Mouse (Mus musculus) left cerebral cortex, postnatal 4 days (tissue): Measurements from ENCODE around the gene Tead3. TPM values are rescaled to one million over a fixed set of nuclear protein-coding genes. Genes with fewer than 3 reads are reported as not detected.
A peak's percentile ranks its signal among the peaks of the same experiment; 100 is the strongest.
"Not testable (repeated sequence)": the region's sequence is repeated elsewhere in the genome, so short reads cannot be mapped to it uniquely, and the experiment has no call there.

Experiments used
- DNase-seq: peaks from one replicate; pipeline ENCODE4 v3.0.0-alpha.2; 2022
- intact Hi-C: fragments of 180-260 bp; cut with DNase I; formaldehyde crosslinking; loops from one replicate; pipeline ENCODE4 v1.15.1; 2025
- total RNA-seq, 2 experiments: library from RNA; stranded (reverse); gene quantifications; 2 replicates each; pipeline ENCODE4 v1.2.3; 2021

Tead3 gene
- total RNA-seq, 2 experiments from 2014 or later = 5.8 to 6.3 TPM

DNA sequence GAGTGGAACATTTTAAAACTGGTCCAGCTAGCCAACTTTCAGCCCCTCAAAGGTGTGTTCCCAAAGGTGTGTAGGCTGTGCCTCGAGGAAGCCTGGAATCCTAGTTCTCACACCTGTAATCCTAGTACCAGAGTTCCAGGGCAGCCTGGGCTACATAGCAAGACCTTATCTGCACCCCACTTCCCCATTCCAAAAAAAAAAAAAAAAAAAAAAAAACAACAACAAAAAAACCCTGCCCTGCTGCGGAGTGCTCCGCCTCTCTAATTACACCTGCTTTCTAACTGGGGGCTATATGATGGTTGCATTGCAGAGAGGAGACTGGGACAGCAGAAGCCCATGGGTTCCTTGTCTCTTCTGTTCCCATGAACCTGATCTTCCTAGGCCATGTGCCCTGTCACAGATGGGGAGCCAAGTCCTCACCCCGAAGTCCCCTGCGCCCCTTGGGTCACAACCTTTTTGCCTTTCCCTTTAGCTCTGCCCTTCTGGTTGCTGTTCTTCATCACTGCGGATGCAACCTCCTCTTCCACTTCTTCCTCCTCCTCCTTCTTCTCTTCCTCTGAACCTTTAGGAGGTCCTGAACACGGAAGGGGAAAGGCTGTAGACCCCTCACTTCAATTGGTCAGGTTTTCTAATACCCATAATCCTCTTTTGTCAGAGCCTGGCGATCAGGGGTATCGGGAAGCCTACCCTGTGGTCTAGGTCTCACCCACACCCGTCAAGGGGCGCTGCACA is 11.5 kb upstream of the Tead3 start:
- intact Hi-C loops = no loop called here
- no peak for DNase-seq

GRCm38 (mm10) chr17:28360531-28361277 is 10.1 kb upstream of the Tead3 start:
- intact Hi-C loops = no loop called here
- DNase-seq = no peak

GRCm38 (mm10) chr17:28358576-28359261 is 8.1 kb upstream of the Tead3 start:
- intact Hi-C loops, DNase-seq: not testable (repeated sequence)

DNA sequence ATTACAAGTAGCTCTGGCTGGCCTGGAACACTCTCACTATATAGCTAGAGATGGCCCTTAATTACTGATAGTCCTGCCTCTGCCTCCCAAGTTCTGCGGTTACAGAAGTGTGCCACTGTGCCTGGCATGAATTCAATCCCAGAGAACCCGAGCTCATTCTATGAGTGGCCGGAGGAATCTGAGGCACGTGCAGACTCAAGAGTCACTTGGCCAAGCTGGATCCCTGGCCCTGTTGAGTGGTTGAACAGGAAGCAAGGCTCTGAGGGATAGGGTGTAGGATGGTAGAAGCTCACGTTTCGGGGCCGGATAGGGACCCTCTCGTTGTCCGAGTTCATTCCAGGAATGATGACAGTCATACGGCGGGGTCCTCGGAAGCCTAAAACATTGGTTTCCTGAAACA is 5.3 kb upstream of the Tead3 start:
- DNase-seq = no peak
- intact Hi-C loops = no loop called here

- intact Hi-C loops = no loop called here
- no peak for DNase-seq
These were observed 1.4 kb upstream of the Tead3 start for GRCm38 (mm10) chr17:28352018-28352417.

DNA sequence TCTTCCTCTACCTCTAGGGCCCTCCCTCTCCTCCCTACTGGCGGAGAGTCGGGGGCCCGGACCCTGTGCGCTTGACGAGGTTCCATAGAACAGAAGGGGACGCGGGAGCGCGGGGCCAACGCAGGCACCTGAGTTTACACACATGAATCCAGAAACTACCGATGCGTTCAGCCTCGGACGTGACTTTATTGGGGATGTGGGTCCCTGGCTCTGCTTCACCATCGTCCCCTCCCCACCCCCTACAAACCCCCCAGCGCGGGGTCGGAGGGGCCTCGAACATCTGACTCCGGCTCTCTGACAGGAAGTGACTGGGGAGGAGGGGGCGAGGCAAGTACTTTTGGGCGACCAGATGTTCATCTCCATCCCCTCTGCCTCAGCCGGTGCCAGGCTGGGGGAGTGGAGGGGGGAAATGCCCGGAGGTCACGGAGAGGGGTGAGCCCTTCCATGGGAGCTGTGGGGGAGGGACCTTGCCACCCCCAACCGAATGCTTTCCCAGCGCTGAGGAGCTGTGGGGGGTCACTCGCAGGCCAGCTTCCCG is 805 bp upstream of the Tead3 start:
- intact Hi-C loops = no loop called here
- no peak for DNase-seq

DNA sequence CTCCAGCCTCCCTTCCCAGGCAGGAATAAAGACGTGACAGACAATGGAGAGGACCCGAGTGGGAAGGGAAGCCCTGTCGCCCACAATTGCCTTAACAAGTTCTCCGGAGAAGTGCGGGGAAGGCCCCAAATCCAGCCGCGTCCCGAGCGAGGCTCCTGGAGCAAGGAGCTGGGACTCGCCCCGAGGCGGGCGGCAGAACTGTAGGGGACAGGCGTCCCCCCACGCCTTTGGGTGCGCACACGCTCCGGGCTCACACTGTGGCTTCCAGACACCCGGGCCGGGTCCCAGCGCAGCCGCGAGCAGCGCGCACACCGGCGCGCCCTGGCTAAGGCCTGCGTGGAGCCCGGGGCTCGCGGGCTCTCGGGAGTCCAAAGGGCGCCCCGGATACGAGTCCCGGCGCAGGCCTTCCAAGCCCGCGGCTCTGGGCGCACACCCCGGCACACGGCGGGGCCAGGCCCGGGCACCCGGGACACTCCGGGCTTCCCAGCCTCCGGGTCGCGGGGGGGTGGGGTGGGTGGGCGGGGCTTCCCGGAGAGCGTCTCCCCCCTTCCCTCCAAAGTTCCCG is 634 bp downstream of the Tead3 start:
- intact Hi-C loops = no loop called here
- no peak for DNase-seq

DNA sequence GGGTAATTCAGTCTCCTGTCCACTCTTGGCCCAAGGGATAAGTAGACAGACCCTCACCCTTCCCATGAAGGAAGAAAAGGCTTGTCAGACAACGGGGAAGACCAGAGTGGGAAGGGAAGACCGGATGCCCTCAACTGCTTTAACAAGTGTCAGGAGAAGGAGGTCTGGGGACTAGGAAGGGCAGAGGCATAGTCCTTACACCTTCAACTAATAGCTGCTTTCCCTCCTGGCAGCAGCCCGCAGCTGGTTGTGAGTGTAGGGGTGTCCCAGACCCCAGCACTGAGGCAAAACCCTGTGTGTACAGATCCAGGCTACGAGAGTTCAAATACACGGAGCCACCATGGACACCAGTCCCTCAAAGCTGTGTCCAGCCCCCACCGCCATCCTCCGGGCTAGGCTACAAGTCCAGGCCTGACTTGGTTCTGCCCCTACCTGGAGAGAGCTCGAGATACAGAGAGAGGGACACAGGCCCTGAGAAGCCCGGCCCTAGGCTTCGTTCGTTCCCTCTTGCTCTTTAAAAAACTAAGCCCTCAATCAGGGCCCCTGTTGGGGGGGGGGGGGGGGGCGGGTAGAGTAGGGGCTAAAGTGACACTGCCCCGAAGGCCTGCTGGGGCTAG is 1.2 kb downstream of the Tead3 start:
- no peak for DNase-seq
- intact Hi-C loops = no loop called here

- no peak for DNase-seq
- intact Hi-C loops = no loop called here
These were observed 2.4 kb downstream of the Tead3 start for GRCm38 (mm10) chr17:28348211-28348610.

DNA sequence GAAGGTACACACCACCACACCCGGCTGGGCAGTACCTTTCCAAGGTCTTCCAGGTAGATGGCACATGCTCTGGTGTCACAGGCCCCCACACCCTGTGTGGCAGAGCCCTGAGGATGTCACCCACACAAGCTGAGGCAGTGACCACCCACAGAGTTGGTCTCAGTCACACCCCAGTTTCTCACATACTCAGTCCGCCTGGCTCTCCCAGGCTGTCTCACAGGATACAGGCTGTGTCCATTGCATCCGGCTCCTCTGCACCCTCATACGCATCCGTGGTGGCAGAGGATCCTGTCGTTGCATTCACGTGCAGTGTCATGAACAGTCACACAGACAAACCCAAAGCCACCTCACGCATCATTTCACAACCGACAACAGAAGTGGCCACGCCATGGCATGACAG is 3.3 kb downstream of the Tead3 start:
- intact Hi-C loops = no loop called here
- DNase-seq = no peak

- DNase-seq = no peak
- intact Hi-C loops = no loop called here
These were observed 4.7 kb downstream of the Tead3 start for GRCm38 (mm10) chr17:28345882-28346281.

DNA sequence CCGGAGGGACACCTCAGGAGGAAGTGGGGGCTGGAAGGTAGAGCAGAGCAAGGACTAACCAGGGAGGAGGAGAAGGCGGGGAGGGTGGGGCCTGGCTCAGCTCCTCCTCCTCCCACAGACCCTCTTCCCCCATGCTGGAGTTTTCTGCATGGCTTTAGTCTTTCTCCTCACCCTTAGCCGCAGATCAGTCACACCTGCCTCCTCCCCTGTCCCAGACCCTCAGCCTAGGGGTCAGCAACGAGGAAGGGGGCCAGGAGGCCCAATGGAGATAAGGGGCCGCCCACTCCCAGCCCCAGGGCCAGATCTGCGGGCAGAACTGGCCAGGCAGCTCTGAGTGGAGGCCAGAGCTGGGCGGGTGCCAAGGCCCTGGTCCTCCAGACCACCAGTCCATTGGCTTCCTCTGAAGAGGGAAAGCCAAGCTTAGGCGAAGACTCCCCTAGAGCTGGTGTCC is 5.3 kb downstream of the Tead3 start:
- peak; percentile 50 for DNase-seq
- intact Hi-C loops = no loop called here

DNA sequence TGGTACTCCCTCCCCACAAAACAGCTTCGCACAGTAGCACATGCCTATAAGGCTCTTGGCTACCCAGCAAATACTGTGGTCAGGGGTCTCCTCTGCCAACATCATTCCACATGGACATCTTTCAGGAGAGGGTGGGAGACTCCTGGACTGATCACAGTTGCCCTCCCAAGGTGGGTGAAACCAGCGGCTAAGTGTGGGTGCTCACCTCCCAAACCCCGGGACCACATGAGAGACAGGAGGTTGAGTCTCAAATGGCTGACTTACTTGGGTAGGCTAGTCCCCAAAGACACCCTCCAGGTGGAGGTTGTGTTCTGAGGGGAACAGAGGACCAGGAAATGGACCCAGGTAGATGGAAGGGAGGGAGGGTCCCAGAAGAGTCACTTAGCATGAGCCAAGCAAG is 5.9 kb downstream of the Tead3 start:
- no peak for DNase-seq
- intact Hi-C loops = no loop called here

DNA sequence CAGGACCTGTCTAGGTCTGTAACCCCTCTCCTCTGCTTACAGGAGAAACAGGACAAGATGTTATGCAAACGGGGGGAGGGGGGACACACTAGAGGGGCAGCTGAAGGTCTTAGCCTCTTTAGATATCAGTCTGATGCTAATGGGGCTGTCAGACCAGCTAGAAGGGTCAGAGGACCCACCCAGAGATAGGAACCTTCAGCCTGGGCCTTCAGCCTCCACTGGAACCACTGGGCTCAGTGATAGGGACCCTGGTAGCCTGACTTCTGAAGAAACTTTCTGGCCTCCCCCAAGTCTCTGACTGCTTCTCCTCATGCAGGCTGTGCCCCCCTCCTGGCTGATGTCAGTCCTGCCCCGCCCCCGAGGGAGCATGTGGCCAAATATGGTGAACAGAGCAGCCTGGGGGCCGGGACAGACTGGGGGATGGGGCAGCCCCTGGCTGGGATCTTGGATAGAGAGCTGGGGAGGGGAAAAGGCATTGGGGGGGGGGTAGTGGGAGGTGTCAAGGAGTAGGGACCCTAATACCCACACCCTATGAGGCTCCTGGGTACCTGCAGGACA is 6.5 kb downstream of the Tead3 start:
- intact Hi-C loops = no loop called here

GRCm38 (mm10) chr17:28341091-28341490 is 9.5 kb downstream of the Tead3 start:
- intact Hi-C loops = no loop called here
- peak; percentile 93 for DNase-seq

More for the DNA sequence above, 6.5 kb downstream of the Tead3 start:
- DNase-seq = no peak

- intact Hi-C loops = no loop called here
- DNase-seq = no peak
These were observed 10.0 kb downstream of the Tead3 start for GRCm38 (mm10) chr17:28340578-28340977.

GRCm38 (mm10) chr17:28337547-28337946 is 13.1 kb downstream of the Tead3 start:
- DNase-seq = no peak
- intact Hi-C loops = no loop called here

DNA sequence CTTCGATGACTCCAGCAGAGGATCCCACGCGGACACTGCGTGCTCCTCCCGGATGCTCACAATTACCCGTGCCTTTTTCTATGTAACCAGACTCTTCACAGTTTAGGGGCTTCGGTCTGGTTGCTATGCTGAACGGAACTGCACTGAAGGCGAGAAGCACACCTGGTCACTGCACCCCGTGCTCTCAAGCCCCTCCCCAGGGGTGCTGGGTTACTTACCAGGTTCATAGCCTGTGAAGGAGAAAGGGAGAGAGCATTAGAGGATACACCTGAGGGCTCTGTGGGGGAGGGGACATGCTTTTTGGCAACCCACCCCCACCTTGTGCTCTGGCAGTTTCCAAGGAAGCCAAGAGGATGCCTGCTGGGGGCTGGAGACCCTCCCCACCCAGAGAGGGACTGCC is 15.3 kb downstream of the Tead3 start:
- intact Hi-C loops = no loop called here
- DNase-seq = no peak

DNA sequence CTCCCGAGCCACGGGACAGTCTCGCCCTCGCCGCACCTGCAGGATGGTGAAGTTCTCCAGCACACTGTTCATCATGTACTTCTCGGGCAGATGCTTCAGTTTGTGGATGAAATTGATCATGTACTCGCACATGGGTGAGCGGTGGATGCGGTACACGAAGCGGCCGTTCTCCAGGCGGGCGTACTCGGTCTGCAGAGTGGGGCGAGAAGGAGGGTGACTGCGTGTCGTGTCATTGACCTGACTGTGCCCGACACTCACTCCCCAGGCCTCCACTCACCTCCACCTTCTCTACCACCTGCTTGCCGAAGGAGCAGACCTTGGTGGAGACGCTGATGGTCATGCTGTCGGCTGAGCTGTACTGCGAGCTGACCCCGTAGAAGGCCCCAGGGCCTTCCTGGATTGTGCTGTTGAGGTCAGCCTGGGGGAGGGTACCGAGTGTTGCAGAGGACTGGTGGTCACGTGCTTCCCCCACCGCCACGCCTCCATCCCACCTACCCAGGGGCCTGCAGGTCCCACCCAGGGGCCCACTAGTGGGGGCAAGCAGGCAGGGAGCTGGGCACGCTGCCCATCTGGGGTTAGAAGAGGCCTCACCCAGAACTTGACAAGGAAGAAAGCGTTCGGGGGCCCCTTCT is 17.6 kb downstream of the Tead3 start:
- DNase-seq = no peak
- intact Hi-C loops = no loop called here
